23 mouse cellular contexts compared by ENCODE assay signal in genomic region chr7:91461352-91461751, GRCm38 (mm10).
A peak's percentile ranks its signal among the peaks of the same experiment; 100 is the strongest.
DNase-seq lines count a peak whose midpoint lies in the region; ATAC-seq and TF ChIP-seq lines count a peak whose summit lies in the region.
"Had no signal": no experiment of that assay in that cellular context is flagged by ENCODE, and none has a peak within 500 bp of the region (broad histone marks: within the 10 kb centered on the region; RNA-seq: fewer than 3 reads in every experiment).

No protein-coding gene starts in this region.

- no peak overlapping the region for H3K9ac ChIP-seq in hindbrain, embryonic 14.5 days
- no peak overlapping the region for H3K9ac ChIP-seq in hindbrain, embryonic 12.5 days
- no peak overlapping the region for H3K9ac ChIP-seq in neural tube, embryonic 13.5 days
- H3K9ac ChIP-seq in neural tube, embryonic 15.5 days (replicated peaks), result no peak overlapping the region
- H3K9ac ChIP-seq in heart, adult 2 months (ENCODE audit: low read depth, low read length), result no peak overlapping the region
- no peak overlapping the region for H3K9ac ChIP-seq in intestine, embryonic 16.5 days (ENCODE audit: low read depth, low read length)
- H3K9ac ChIP-seq: embryonic facial prominence, embryonic 13.5 days; embryonic facial prominence, embryonic 15.5 days; forebrain, embryonic 12.5 days had no signal

- intact Hi-C loops in heart, adult 2 months (cut with DNase I), result no loop called here

- no peak overlapping the region for H3K4me3 ChIP-seq in hindbrain, embryonic 14.5 days (replicated peaks; ENCODE audit: low read length)
- H3K4me3 ChIP-seq in hindbrain, embryonic 12.5 days, result no peak overlapping the region
- H3K4me3 ChIP-seq in limb, embryonic 10.5 days, result no peak overlapping the region
- H3K4me3 ChIP-seq in neural tube, embryonic 13.5 days, result no peak overlapping the region
- H3K4me3 ChIP-seq in neural tube, embryonic 15.5 days (replicated peaks), result no peak overlapping the region
- H3K4me3 ChIP-seq in heart, adult 2 months, result no peak overlapping the region
- no peak overlapping the region for H3K4me3 ChIP-seq in intestine, embryonic 16.5 days (ENCODE audit: low read length)
- H3K4me3 ChIP-seq: embryonic facial prominence, embryonic 13.5 days; embryonic facial prominence, embryonic 15.5 days; erythroblast, embryonic 14.5 days; forebrain, embryonic 10.5 days; forebrain, embryonic 12.5 days had no signal

- no peak overlapping the region for H3K4me2 ChIP-seq in hindbrain, embryonic 14.5 days (replicated peaks)
- H3K4me2 ChIP-seq in hindbrain, embryonic 12.5 days (replicated peaks), result no peak overlapping the region
- no peak overlapping the region for H3K4me2 ChIP-seq in neural tube, embryonic 13.5 days
- no peak overlapping the region for H3K4me2 ChIP-seq in neural tube, embryonic 15.5 days
- H3K4me2 ChIP-seq in intestine, embryonic 16.5 days (ENCODE audit: low read depth, low read length), result no peak overlapping the region
- H3K4me2 ChIP-seq: embryonic facial prominence, embryonic 13.5 days; embryonic facial prominence, embryonic 15.5 days; forebrain, embryonic 12.5 days had no signal

- no peak for TF ChIP-seq EP300 in heart, adult 2 months (IDR thresholded peaks at IDR 0.05; ENCODE audit: insufficient read depth, low read depth, low read length)

- no peaks in the 10 kb centered on the region for H3K4me1 ChIP-seq in hindbrain, embryonic 14.5 days (replicated peaks; ENCODE audit: control insufficient read depth, insufficient read depth, low read length)
- H3K4me1 ChIP-seq in hindbrain, embryonic 12.5 days, result no peaks in the 10 kb centered on the region
- peaks cover 21% of the 10 kb centered on the region for H3K4me1 ChIP-seq in limb, embryonic 10.5 days
- H3K4me1 ChIP-seq in neural tube, embryonic 13.5 days (replicated peaks), result peaks cover 6% of the 10 kb centered on the region; the same call in 1 of the 2 replicates
- H3K4me1 ChIP-seq in neural tube, embryonic 15.5 days, result peaks cover 7% of the 10 kb centered on the region; the same call in 1 of the 2 replicates
- H3K4me1 ChIP-seq in heart, adult 2 months (ENCODE audit: control insufficient read depth, insufficient read depth, low read length), result no peaks in the 10 kb centered on the region
- no peaks in the 10 kb centered on the region for H3K4me1 ChIP-seq in intestine, embryonic 16.5 days (ENCODE audit: control insufficient read depth, insufficient read depth, low read length)
- H3K4me1 ChIP-seq: embryonic facial prominence, embryonic 13.5 days; embryonic facial prominence, embryonic 15.5 days; forebrain, embryonic 10.5 days; forebrain, embryonic 12.5 days had no signal

- no peaks in the 10 kb centered on the region for H3K36me3 ChIP-seq in hindbrain, embryonic 14.5 days (replicated peaks; ENCODE audit: control insufficient read depth, insufficient read depth)
- no peaks in the 10 kb centered on the region for H3K36me3 ChIP-seq in hindbrain, embryonic 12.5 days
- no peaks in the 10 kb centered on the region for H3K36me3 ChIP-seq in limb, embryonic 10.5 days
- H3K36me3 ChIP-seq in neural tube, embryonic 13.5 days, result no peaks in the 10 kb centered on the region
- H3K36me3 ChIP-seq in neural tube, embryonic 15.5 days, result no peaks in the 10 kb centered on the region
- H3K36me3 ChIP-seq in heart, adult 2 months (ENCODE audit: control insufficient read depth, insufficient read depth, low read length), result no peaks in the 10 kb centered on the region
- no peaks in the 10 kb centered on the region for H3K36me3 ChIP-seq in intestine, embryonic 16.5 days (ENCODE audit: control insufficient read depth, insufficient read depth, low read length)
- H3K36me3 ChIP-seq: embryonic facial prominence, embryonic 13.5 days; embryonic facial prominence, embryonic 15.5 days; forebrain, embryonic 10.5 days; forebrain, embryonic 12.5 days had no signal

- no peak for TF ChIP-seq CTCF in heart, adult 2 months (IDR thresholded peaks at IDR 0.05)

- no peaks in the 10 kb centered on the region for H3K9me3 ChIP-seq in hindbrain, embryonic 14.5 days (ENCODE audit: control insufficient read depth, low read length)
- H3K9me3 ChIP-seq in hindbrain, embryonic 12.5 days (replicated peaks), result no peaks in the 10 kb centered on the region
- H3K9me3 ChIP-seq in limb, embryonic 10.5 days (replicated peaks), result no peaks in the 10 kb centered on the region
- H3K9me3 ChIP-seq in neural tube, embryonic 13.5 days, result no peaks in the 10 kb centered on the region
- H3K9me3 ChIP-seq in neural tube, embryonic 15.5 days (replicated peaks), result no peaks in the 10 kb centered on the region
- no peaks in the 10 kb centered on the region for H3K9me3 ChIP-seq in intestine, embryonic 16.5 days (ENCODE audit: control insufficient read depth, low read length)
- H3K9me3 ChIP-seq: embryonic facial prominence, embryonic 13.5 days; embryonic facial prominence, embryonic 15.5 days; forebrain, embryonic 10.5 days; forebrain, embryonic 12.5 days had no signal

- peak; percentile 59 for ATAC-seq in hindbrain, embryonic 14.5 days (ENCODE audit: low FRiP score)
- no peak for ATAC-seq in hindbrain, embryonic 12.5 days (ENCODE audit: low FRiP score)
- ATAC-seq in neural tube, embryonic 13.5 days (ENCODE audit: low read depth), result 0 out of 2 replicates have a peak, but pooled peaks have one; percentile 62
- peak; percentile 33; the same call in 1 of the 2 replicates for ATAC-seq in neural tube, embryonic 15.5 days (ENCODE audit: low FRiP score)
- no peak for ATAC-seq in intestine, embryonic 16.5 days
- ATAC-seq: forebrain, embryonic 14.5 days had no signal

- H3K79me2 ChIP-seq in heart, adult 2 months (replicated peaks; ENCODE audit: control insufficient read depth, insufficient read depth, low read length), result no peaks in the 10 kb centered on the region

- TF ChIP-seq POLR2A in heart, adult 2 months (IDR thresholded peaks at IDR 0.05; ENCODE audit: insufficient read depth, low read depth, low read length), result no peak

- no peak for DNase-seq in hindbrain, embryonic 14.5 days (ENCODE audit: low spot score)
- DNase-seq in limb, embryonic 10.5 days (ENCODE audit: low spot score), result no peak
- DNase-seq in heart, adult 2 months, result no peak
- DNase-seq: adrenal gland, adult 2 months; adrenal gland, postnatal 10 days; adrenal gland, postnatal 25 days; cerebellum, adult 11 months; cerebellum, adult 18-20 months; cerebellum, adult 8-10 months; cerebellum, adult 9-11 months; cerebellum, postnatal 14 days; cerebellum, postnatal 36 days; embryo, embryonic 11 days had no signal

- H3K27ac ChIP-seq in hindbrain, embryonic 14.5 days, result no peak overlapping the region
- H3K27ac ChIP-seq in hindbrain, embryonic 12.5 days, result no peak overlapping the region
- H3K27ac ChIP-seq in limb, embryonic 10.5 days, result peak overlapping the region; percentile 68; the same call in 1 of the 2 replicates
- H3K27ac ChIP-seq in neural tube, embryonic 13.5 days (replicated peaks), result peak overlapping the region; percentile 54
- no peak overlapping the region for H3K27ac ChIP-seq in neural tube, embryonic 15.5 days (replicated peaks)
- no peak overlapping the region for H3K27ac ChIP-seq in heart, adult 2 months
- no peak overlapping the region for H3K27ac ChIP-seq in intestine, embryonic 16.5 days (ENCODE audit: low read length)
- H3K27ac ChIP-seq: embryonic facial prominence, embryonic 13.5 days; embryonic facial prominence, embryonic 15.5 days; forebrain, embryonic 10.5 days; forebrain, embryonic 12.5 days had no signal

- no peaks in the 10 kb centered on the region for H3K27me3 ChIP-seq in hindbrain, embryonic 14.5 days (ENCODE audit: control insufficient read depth, insufficient read depth, low read length)
- H3K27me3 ChIP-seq in hindbrain, embryonic 12.5 days, result no peaks in the 10 kb centered on the region
- no peaks in the 10 kb centered on the region for H3K27me3 ChIP-seq in limb, embryonic 10.5 days (ENCODE audit: low read depth, poor library complexity, severe bottlenecking)
- no peaks in the 10 kb centered on the region for H3K27me3 ChIP-seq in neural tube, embryonic 13.5 days
- H3K27me3 ChIP-seq in neural tube, embryonic 15.5 days (replicated peaks), result no peaks in the 10 kb centered on the region
- H3K27me3 ChIP-seq in heart, adult 2 months (ENCODE audit: control insufficient read depth, insufficient read depth, low read length), result no peaks in the 10 kb centered on the region
- no peaks in the 10 kb centered on the region for H3K27me3 ChIP-seq in intestine, embryonic 16.5 days (replicated peaks; ENCODE audit: control insufficient read depth, insufficient read depth, low read length)
- H3K27me3 ChIP-seq: embryonic facial prominence, embryonic 13.5 days; embryonic facial prominence, embryonic 15.5 days; forebrain, embryonic 12.5 days had no signal

- WGBS in hindbrain, embryonic 14.5 days, result 62% methylated on average over 3 of the region's 3 CpGs
- 77% methylated on average over 3 of the region's 3 CpGs for WGBS in hindbrain, embryonic 12.5 days
- WGBS in limb, embryonic 10.5 days, result 91% methylated on average over 3 of the region's 3 CpGs
- WGBS in neural tube, embryonic 13.5 days, result 53% methylated on average over 3 of the region's 3 CpGs
- 50% methylated on average over 3 of the region's 3 CpGs for WGBS in neural tube, embryonic 15.5 days
- 79% methylated on average over 3 of the region's 3 CpGs for WGBS in heart, adult 2 months
- 85% methylated on average over 3 of the region's 3 CpGs for WGBS in intestine, embryonic 16.5 days

Comparison
In these comparisons a context has a peak if more than half of its experiments do, and no peak if none do; other contexts are left out.
1. ATAC-seq: peak in hindbrain, embryonic 14.5 days (single experiment), neural tube, embryonic 13.5 days (single experiment) and neural tube, embryonic 15.5 days (single experiment); none in hindbrain, embryonic 12.5 days (single experiment) and intestine, embryonic 16.5 days (single experiment).
2. H3K27ac ChIP-seq: peak in limb, embryonic 10.5 days (single experiment) and neural tube, embryonic 13.5 days (single experiment); none in hindbrain, embryonic 14.5 days (single experiment), hindbrain, embryonic 12.5 days (single experiment), neural tube, embryonic 15.5 days (single experiment), heart, adult 2 months (single experiment) and intestine, embryonic 16.5 days (single experiment).